Mouse (Mus musculus) liver, embryonic 14 days (tissue): ENCODE data around the gene Hspa4l. TPM values are rescaled to one million over a fixed set of nuclear protein-coding genes. Genes with fewer than 3 reads are reported as not detected.

Experiments used
- polyA plus RNA-seq: library from polyadenylated mRNA; depleted of rRNA; stranded (reverse); fragments of >200 nt; gene quantifications from 2 replicates; pipeline ENCODE4 v1.2.3, GENCODE M21; 2012; rRNA removed

Hspa4l gene
- 5.5 TPM in 2 replicates for polyA plus RNA-seq

DNA sequence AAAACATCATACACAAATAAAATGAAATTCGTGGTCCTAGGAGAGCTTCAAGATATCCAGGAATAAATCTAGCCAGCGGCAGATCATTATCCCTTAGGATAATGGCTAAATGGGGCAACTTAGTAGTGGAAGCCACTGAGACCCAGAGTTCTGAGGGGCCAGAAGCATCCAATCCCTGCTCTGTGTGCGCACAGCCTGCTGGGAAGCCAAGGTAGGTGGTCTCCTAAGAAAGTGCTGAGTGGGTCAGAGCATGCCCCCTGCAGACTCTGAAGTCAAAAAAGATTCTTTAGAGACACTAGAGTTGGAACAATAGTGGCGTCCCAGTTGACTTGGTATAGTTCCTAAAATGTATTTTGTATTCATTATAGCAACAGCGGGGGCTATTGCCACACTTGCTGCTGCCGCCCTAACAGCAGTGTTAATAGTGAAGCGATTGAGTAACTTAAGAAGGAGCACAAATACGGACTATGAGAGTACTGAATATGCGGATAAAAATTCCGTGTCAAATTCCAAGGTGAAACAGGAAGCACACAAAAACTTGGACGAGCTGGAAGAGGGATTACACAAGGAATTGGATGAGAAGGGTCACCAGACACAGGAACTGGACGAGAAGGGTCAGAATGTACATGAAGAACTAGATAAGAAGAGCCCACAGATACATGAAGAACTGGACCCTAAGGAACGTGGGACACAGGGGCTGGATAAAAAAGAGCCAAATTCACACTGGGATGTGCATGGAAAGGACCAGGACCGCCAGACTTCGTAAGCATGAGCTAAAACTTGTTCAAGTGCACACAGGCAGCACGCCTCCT lies at the start of gene Hspa4l:
Gene Hspa4l (plus strand): TSS at position 472 of the 812 bp plus-strand sequence.

DNA sequence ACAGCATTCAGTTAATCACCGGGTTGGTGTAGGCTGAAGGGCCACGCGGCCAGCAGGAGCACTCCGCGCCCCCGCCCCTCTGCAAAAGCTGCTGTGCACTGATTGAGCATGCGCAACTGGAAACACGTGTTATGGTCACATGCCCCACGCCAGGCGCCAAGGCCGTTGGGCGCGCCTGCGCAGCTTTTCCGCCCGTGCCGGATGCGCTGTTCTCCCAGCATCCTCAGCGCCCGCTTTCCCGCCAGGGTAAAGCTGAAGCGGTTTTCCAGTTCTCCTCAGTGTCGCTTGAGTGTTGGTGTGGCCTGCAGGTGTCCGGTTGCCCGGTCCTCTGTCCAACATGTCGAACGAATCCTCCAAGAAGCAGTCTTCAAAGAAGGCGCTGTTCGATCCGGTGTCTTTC lies 35.6 kb upstream of the Hspa4l start, which contains the start of gene Slc25a31:
Gene Slc25a31 (plus strand): TSS at position 201 of the 400 bp plus-strand sequence.

DNA sequence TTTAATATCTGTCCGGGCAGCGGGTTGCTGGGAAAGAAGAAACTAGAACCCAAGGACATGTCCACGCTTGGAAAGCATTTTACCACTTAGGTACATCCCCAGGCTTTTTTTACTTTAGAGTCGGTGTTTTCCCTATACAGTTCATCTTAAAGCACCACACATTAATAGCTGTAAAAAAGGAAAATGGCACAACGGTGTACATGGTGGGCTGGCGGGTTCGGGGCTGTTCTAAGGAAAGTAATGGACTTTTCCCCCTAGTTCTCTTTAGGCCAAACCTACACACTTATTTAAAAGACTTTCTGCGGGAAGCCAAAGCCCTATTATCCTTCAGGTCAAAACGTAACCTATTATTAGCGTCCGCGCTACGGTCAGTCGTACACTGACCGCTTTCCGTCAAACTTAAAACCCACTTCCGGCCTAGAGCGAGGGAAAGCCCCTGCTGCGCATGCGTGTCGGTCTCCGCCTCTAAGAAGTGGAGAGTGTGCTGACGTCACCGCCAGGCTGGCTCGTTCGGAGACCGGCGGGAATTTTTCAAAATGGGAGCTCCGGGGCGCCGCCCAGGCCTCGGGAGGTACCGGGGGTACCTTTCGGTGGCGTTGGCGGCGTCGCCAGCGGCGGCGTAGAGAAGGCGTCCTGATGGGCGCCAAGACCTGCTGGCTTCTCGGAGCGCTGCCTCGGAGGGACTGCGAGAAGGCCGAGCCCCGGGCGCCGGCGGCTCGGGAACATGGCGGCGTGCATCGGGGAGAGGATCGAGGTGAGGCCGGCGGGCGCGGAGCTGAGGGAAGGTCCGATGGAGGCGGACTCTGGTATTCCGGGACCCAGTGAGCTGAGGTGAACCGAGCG lies 55.5 kb downstream of the Hspa4l start, which contains the start of gene Plk4:
Gene Plk4 (plus strand): TSS at position 490 of the 843 bp plus-strand sequence.

Other genes with a start within 250 kb of the Hspa4l start
- gene Intu, start 213.2 kb upstream of the Hspa4l start, polyA plus RNA-seq, result 0.86 and 0.97 TPM in 2 replicates
- gene Slc25a31, start 35.6 kb upstream of the Hspa4l start, polyA plus RNA-seq, result 0.01 and 0.05 TPM in 2 replicates
- 22.6 and 24.0 TPM in 2 replicates for gene Plk4, start 55.5 kb downstream of the Hspa4l start, polyA plus RNA-seq
- 2.3 and 2.7 TPM in 2 replicates for gene Mfsd8, start 102.4 kb downstream of the Hspa4l start, polyA plus RNA-seq
- gene Abhd18, start 102.5 kb downstream of the Hspa4l start, polyA plus RNA-seq, result 1.9 and 2.1 TPM in 2 replicates
- not detected in 2 replicates for gene 1700034I23Rik, start 158.0 kb downstream of the Hspa4l start, polyA plus RNA-seq
- gene Larp1b, start 205.3 kb downstream of the Hspa4l start, polyA plus RNA-seq, result 9.8 and 10.7 TPM in 2 replicates